18 mouse cellular contexts compared by ENCODE assay signal in genomic region chr8:10936646-10937045, GRCm38 (mm10).
A peak's percentile ranks its signal among the peaks of the same experiment; 100 is the strongest.
DNase-seq lines count a peak whose midpoint lies in the region; ATAC-seq and TF ChIP-seq lines count a peak whose summit lies in the region.
"Had no signal": no experiment of that assay in that cellular context is flagged by ENCODE, and none has a peak within 500 bp of the region (broad histone marks: within the 10 kb centered on the region; RNA-seq: fewer than 3 reads in every experiment).

No protein-coding gene starts in this region.

- H3K4me1 ChIP-seq in liver, embryonic 12.5 days = peaks cover 19% of the 10 kb centered on the region; the same call in 1 of the 2 replicates
- H3K4me1 ChIP-seq in liver, embryonic 11.5 days (replicated peaks; ENCODE audit: control insufficient read depth, insufficient read depth, low read length) = no peaks in the 10 kb centered on the region
- peaks cover 10% of the 10 kb centered on the region; the same call in 1 of the 2 replicates for H3K4me1 ChIP-seq in intestine, embryonic 16.5 days (ENCODE audit: control insufficient read depth, insufficient read depth, low read length)
- H3K4me1 ChIP-seq in kidney, embryonic 15.5 days = peaks cover 55% of the 10 kb centered on the region
- peaks cover 11% of the 10 kb centered on the region for H3K4me1 ChIP-seq in liver, postnatal 0 days (ENCODE audit: insufficient read depth)

- intact Hi-C loops in left cerebral cortex, postnatal 25 days (cut with DNase I) = no loop called here

- TF ChIP-seq CTCF in liver, postnatal 0 days (IDR thresholded peaks at IDR 0.05; ENCODE audit: low read depth) = no peak

- no peak overlapping the region for H3K4me3 ChIP-seq in liver, embryonic 12.5 days
- no peak overlapping the region for H3K4me3 ChIP-seq in liver, embryonic 11.5 days (ENCODE audit: low read depth, low read length)
- H3K4me3 ChIP-seq in intestine, embryonic 16.5 days (ENCODE audit: low read length) = no peak overlapping the region
- H3K4me3 ChIP-seq in kidney, embryonic 15.5 days (replicated peaks) = no peak overlapping the region
- no peak overlapping the region for H3K4me3 ChIP-seq in liver, postnatal 0 days (ENCODE audit: low read depth, low read length)
- H3K4me3 ChIP-seq: embryonic facial prominence, embryonic 13.5 days; gastrocnemius, adult 2 months; limb, embryonic 10.5 days; midbrain, embryonic 10.5 days; neural tube, embryonic 13.5 days had no signal

- ATAC-seq in liver, embryonic 12.5 days = no peak
- ATAC-seq in liver, embryonic 11.5 days (replicated peaks; ENCODE audit: low FRiP score) = no peak
- ATAC-seq in intestine, embryonic 16.5 days = peak; percentile 78
- peak; percentile 67 for ATAC-seq in kidney, embryonic 15.5 days (replicated peaks; ENCODE audit: low FRiP score)
- ATAC-seq in liver, postnatal 0 days = peak; percentile 27; the same call in 1 of the 2 replicates

- no peaks in the 10 kb centered on the region for H3K9me3 ChIP-seq in liver, embryonic 12.5 days (replicated peaks)
- no peaks in the 10 kb centered on the region for H3K9me3 ChIP-seq in liver, embryonic 11.5 days (ENCODE audit: control insufficient read depth, low read length)
- H3K9me3 ChIP-seq in intestine, embryonic 16.5 days (ENCODE audit: control insufficient read depth, low read length) = no peaks in the 10 kb centered on the region
- H3K9me3 ChIP-seq in kidney, embryonic 15.5 days (replicated peaks) = no peaks in the 10 kb centered on the region
- H3K9me3 ChIP-seq in liver, postnatal 0 days (ENCODE audit: low read length) = no peaks in the 10 kb centered on the region
- H3K9me3 ChIP-seq: embryonic facial prominence, embryonic 13.5 days; limb, embryonic 10.5 days; midbrain, embryonic 10.5 days; neural tube, embryonic 13.5 days had no signal

- H3K9ac ChIP-seq in liver, embryonic 12.5 days = no peak overlapping the region
- H3K9ac ChIP-seq in liver, embryonic 11.5 days (ENCODE audit: low read depth, low read length) = no peak overlapping the region
- H3K9ac ChIP-seq in intestine, embryonic 16.5 days (ENCODE audit: low read depth, low read length) = no peak overlapping the region
- H3K9ac ChIP-seq in kidney, embryonic 15.5 days = no peak overlapping the region
- H3K9ac ChIP-seq in liver, postnatal 0 days (replicated peaks) = no peak overlapping the region; the same call in 1 of the 2 replicates
- H3K9ac ChIP-seq: embryonic facial prominence, embryonic 13.5 days; lung, embryonic 14.5 days; neural tube, embryonic 13.5 days had no signal

- no peak for DNase-seq in liver, embryonic 11.5 days (ENCODE audit: low spot score)
- no peak for DNase-seq in liver, postnatal 0 days
- no peak for DNase-seq in cerebellum, postnatal 14 days
- DNase-seq in left cerebral cortex, postnatal 25 days (ENCODE audit: low spot score in 2 of 2) = no peak
- DNase-seq: adrenal gland, postnatal 25 days; cerebellum, adult 9-10 months; gastrocnemius, adult 2 months; heart, adult 11 months; lung, embryonic 14.5 days; right cerebral cortex, postnatal 25 days; thymus, postnatal 14 days had no signal

- no peaks in the 10 kb centered on the region for H3K36me3 ChIP-seq in liver, embryonic 12.5 days
- H3K36me3 ChIP-seq in liver, embryonic 11.5 days (ENCODE audit: control insufficient read depth, insufficient read depth, low read length) = no peaks in the 10 kb centered on the region
- no peaks in the 10 kb centered on the region for H3K36me3 ChIP-seq in intestine, embryonic 16.5 days (ENCODE audit: control insufficient read depth, insufficient read depth, low read length)
- H3K36me3 ChIP-seq in kidney, embryonic 15.5 days = no peaks in the 10 kb centered on the region
- no peaks in the 10 kb centered on the region for H3K36me3 ChIP-seq in liver, postnatal 0 days (replicated peaks; ENCODE audit: insufficient read depth, low read length)
- H3K36me3 ChIP-seq: embryonic facial prominence, embryonic 13.5 days; limb, embryonic 10.5 days; midbrain, embryonic 10.5 days; neural tube, embryonic 13.5 days had no signal

- H3K27ac ChIP-seq in liver, embryonic 12.5 days = 0 out of 2 replicates have a peak overlapping the region, but pooled peaks have one; percentile 43
- H3K27ac ChIP-seq in liver, embryonic 11.5 days (ENCODE audit: low read depth, low read length) = no peak overlapping the region
- H3K27ac ChIP-seq in intestine, embryonic 16.5 days (ENCODE audit: low read length) = no peak overlapping the region
- H3K27ac ChIP-seq in kidney, embryonic 15.5 days = peak overlapping the region; percentile 81
- peak overlapping the region; percentile 90 for H3K27ac ChIP-seq in liver, postnatal 0 days (ENCODE audit: low read depth)
- H3K27ac ChIP-seq: embryonic facial prominence, embryonic 13.5 days; gastrocnemius, adult 2 months; midbrain, embryonic 10.5 days; neural tube, embryonic 13.5 days had no signal

- WGBS in liver, embryonic 12.5 days (ENCODE audit: insufficient replicate concordance) = 71% methylated on average over 9 of the region's 9 CpGs
- 76% methylated on average over 9 of the region's 9 CpGs for WGBS in liver, embryonic 11.5 days
- WGBS in intestine, embryonic 16.5 days = 63% methylated on average over 9 of the region's 9 CpGs
- WGBS in kidney, embryonic 15.5 days = 70% methylated on average over 9 of the region's 9 CpGs
- 66% methylated on average over 9 of the region's 9 CpGs for WGBS in liver, postnatal 0 days (ENCODE audit: insufficient replicate concordance)

- peaks cover 50% of the 10 kb centered on the region for H3K27me3 ChIP-seq in liver, embryonic 12.5 days (replicated peaks)
- H3K27me3 ChIP-seq in liver, embryonic 11.5 days (replicated peaks; ENCODE audit: control insufficient read depth, insufficient read depth, low read length) = 0 out of 2 replicates have a peak, but pooled peaks cover 14% of the 10 kb centered on the region
- no peaks in the 10 kb centered on the region for H3K27me3 ChIP-seq in intestine, embryonic 16.5 days (replicated peaks; ENCODE audit: control insufficient read depth, insufficient read depth, low read length)
- peaks cover 57% of the 10 kb centered on the region for H3K27me3 ChIP-seq in kidney, embryonic 15.5 days
- no peaks in the 10 kb centered on the region for H3K27me3 ChIP-seq in liver, postnatal 0 days (ENCODE audit: insufficient read depth, low read length)

- peak; percentile 45; the same call in 1 of the 2 replicates for TF ChIP-seq EP300 in liver, postnatal 0 days (IDR thresholded peaks at IDR 0.05; ENCODE audit: low read depth)

- no peak overlapping the region for H3K4me2 ChIP-seq in liver, embryonic 12.5 days
- H3K4me2 ChIP-seq in liver, embryonic 11.5 days = no peak overlapping the region
- no peak overlapping the region for H3K4me2 ChIP-seq in intestine, embryonic 16.5 days (ENCODE audit: low read depth, low read length)
- no peak overlapping the region for H3K4me2 ChIP-seq in kidney, embryonic 15.5 days
- no peak overlapping the region for H3K4me2 ChIP-seq in liver, postnatal 0 days (ENCODE audit: low read depth, low read length)
- H3K4me2 ChIP-seq: embryonic facial prominence, embryonic 13.5 days; lung, embryonic 14.5 days; neural tube, embryonic 13.5 days had no signal

Comparison
In these comparisons a context has a peak if more than half of its experiments do, and no peak if none do; other contexts are left out.
1. ATAC-seq: peak in intestine, embryonic 16.5 days (single experiment), kidney, embryonic 15.5 days (single experiment) and liver, postnatal 0 days (single experiment); none in liver, embryonic 12.5 days (single experiment) and liver, embryonic 11.5 days (single experiment).
2. H3K27ac ChIP-seq: peak in liver, embryonic 12.5 days (single experiment), kidney, embryonic 15.5 days (single experiment) and liver, postnatal 0 days (single experiment); none in liver, embryonic 11.5 days (single experiment) and intestine, embryonic 16.5 days (single experiment).